Mouse (Mus musculus) MEL-GATA-1-ER (cell line): Measurements from ENCODE around the gene Slc36a2.

Experiments
- DNase-seq: peaks from one replicate; pipeline ENCODE4 v3.0.0-alpha.2; 2012; ENCODE audit warnings: low read depth; ENCODE audit errors: extremely low read depth

Gene Slc36a2

GRCm38 (mm10) chr11:55184733-55185291 is at the start of gene Slc36a2:
Gene Slc36a2 (minus strand): TSS chr11:55185077.
- no peak for DNase-seq

GRCm38 (mm10) chr11:55234288-55234687 is 49.4 kb upstream of the Slc36a2 start:
- DNase-seq = no peak

- no peak for DNase-seq
Observed at GRCm38 (mm10) chr11:55231034-55231433, 46.2 kb upstream of the Slc36a2 start.

GRCm38 (mm10) chr11:55221306-55221705 is 36.4 kb upstream of the Slc36a2 start:
- DNase-seq = no peak

- DNase-seq = no peak
Observed at GRCm38 (mm10) chr11:55218473-55218872, 33.6 kb upstream of the Slc36a2 start.

GRCm38 (mm10) chr11:55217880-55218279 is 33.0 kb upstream of the Slc36a2 start:
- DNase-seq = no peak

- no peak for DNase-seq
Observed at GRCm38 (mm10) chr11:55217418-55217817, 32.5 kb upstream of the Slc36a2 start.

GRCm38 (mm10) chr11:55216830-55217229 is 32.0 kb upstream of the Slc36a2 start:
- no peak for DNase-seq

- DNase-seq = no peak
Observed at GRCm38 (mm10) chr11:55216061-55216460, 31.2 kb upstream of the Slc36a2 start.

- no peak for DNase-seq
Observed at GRCm38 (mm10) chr11:55214978-55215377, 30.1 kb upstream of the Slc36a2 start.

- no peak for DNase-seq
Observed at GRCm38 (mm10) chr11:55214161-55214560, 29.3 kb upstream of the Slc36a2 start.

GRCm38 (mm10) chr11:55213518-55213917 is 28.6 kb upstream of the Slc36a2 start:
- DNase-seq = no peak

GRCm38 (mm10) chr11:55209626-55210353 is 24.9 kb upstream of the Slc36a2 start:
- DNase-seq = no peak

- peak; percentile 8 for DNase-seq
Observed at GRCm38 (mm10) chr11:55209032-55209431, 24.2 kb upstream of the Slc36a2 start.

GRCm38 (mm10) chr11:55208001-55208690 is 23.3 kb upstream of the Slc36a2 start:
- DNase-seq = no peak

- peak; percentile 8 for DNase-seq
Observed at GRCm38 (mm10) chr11:55204602-55205001, 19.7 kb upstream of the Slc36a2 start.

GRCm38 (mm10) chr11:55204159-55204596 is 19.3 kb upstream of the Slc36a2 start, which contains the start of gene Slc36a1:
Gene Slc36a1 (plus strand): TSS chr11:55204350.
- DNase-seq = peak; percentile 68

GRCm38 (mm10) chr11:55197740-55198510 is 13.0 kb upstream of the Slc36a2 start:
- peak; percentile 32 for DNase-seq

- no peak for DNase-seq
Observed at GRCm38 (mm10) chr11:55197086-55197485, 12.2 kb upstream of the Slc36a2 start.

- DNase-seq = no peak
Observed at GRCm38 (mm10) chr11:55190216-55190615, 5.3 kb upstream of the Slc36a2 start.

- no peak for DNase-seq
Observed at GRCm38 (mm10) chr11:55187777-55188176, 2.9 kb upstream of the Slc36a2 start.

- DNase-seq = no peak
Observed at GRCm38 (mm10) chr11:55187292-55187691, 2.4 kb upstream of the Slc36a2 start.
